13 mouse cellular contexts compared by ENCODE assay signal in the genomic region with DNA sequence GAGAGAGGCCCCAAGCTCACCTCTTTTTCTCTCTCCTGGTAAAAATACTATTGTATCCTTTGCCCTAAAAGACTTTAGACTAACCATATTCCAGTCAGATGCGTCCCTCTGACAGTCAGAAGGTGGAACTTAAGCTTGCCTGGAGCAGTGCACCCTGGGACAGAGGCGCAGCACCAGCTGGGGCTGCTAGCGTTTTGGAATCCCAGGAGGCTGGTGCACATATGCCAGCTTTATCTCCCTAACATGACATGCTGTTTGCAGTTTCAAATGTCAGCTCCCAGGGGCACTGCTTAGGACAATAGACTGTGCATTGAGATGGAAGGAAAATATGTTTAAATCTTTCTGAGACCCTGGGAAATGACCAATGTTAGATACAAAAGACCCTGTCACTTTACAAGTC.
DNase-seq lines count a peak whose midpoint lies in the region; ATAC-seq and TF ChIP-seq lines count a peak whose summit lies in the region.
"Had no signal": no experiment of that assay in that cellular context is flagged by ENCODE, and none has a peak within 500 bp of the region (broad histone marks: within the 10 kb centered on the region; RNA-seq: fewer than 3 reads in every experiment).

No protein-coding gene starts in this region.

- no peak for TF ChIP-seq CTCF in heart, postnatal 0 days (IDR thresholded peaks at IDR 0.05; ENCODE audit: low read depth)

- H3K27me3 ChIP-seq in embryonic facial prominence, embryonic 14.5 days (replicated peaks; ENCODE audit: control insufficient read depth, insufficient read depth, low read length): no peaks in the 10 kb centered on the region
- no peaks in the 10 kb centered on the region for H3K27me3 ChIP-seq in heart, postnatal 0 days (ENCODE audit: control insufficient read depth, insufficient read depth, low read length)
- H3K27me3 ChIP-seq in midbrain, embryonic 14.5 days (ENCODE audit: control insufficient read depth, insufficient read depth, low read length): no peaks in the 10 kb centered on the region
- H3K27me3 ChIP-seq: hindbrain, embryonic 15.5 days had no signal

- no peak overlapping the region for H3K27ac ChIP-seq in embryonic facial prominence, embryonic 14.5 days (replicated peaks; ENCODE audit: low read depth, low read length)
- H3K27ac ChIP-seq in heart, postnatal 0 days (ENCODE audit: low read depth): peak overlapping the region; percentile 69
- H3K27ac ChIP-seq in midbrain, embryonic 14.5 days (replicated peaks; ENCODE audit: low read depth, low read length): 0 out of 2 replicates have a peak overlapping the region, but pooled peaks have one; percentile 21
- H3K27ac ChIP-seq: hindbrain, embryonic 15.5 days had no signal

- H3K9ac ChIP-seq in embryonic facial prominence, embryonic 14.5 days (ENCODE audit: low read depth, low read length): no peak overlapping the region
- no peak overlapping the region; the same call in 1 of the 2 replicates for H3K9ac ChIP-seq in heart, postnatal 0 days (replicated peaks; ENCODE audit: low read depth, low read length)
- no peak overlapping the region for H3K9ac ChIP-seq in midbrain, embryonic 14.5 days (replicated peaks; ENCODE audit: low read length)
- H3K9ac ChIP-seq: hindbrain, embryonic 15.5 days had no signal

- no peak for TF ChIP-seq EP300 in heart, postnatal 0 days (IDR thresholded peaks at IDR 0.05; ENCODE audit: low read depth)

- no peak overlapping the region for H3K4me2 ChIP-seq in embryonic facial prominence, embryonic 14.5 days (ENCODE audit: low read depth, low read length)
- no peak overlapping the region for H3K4me2 ChIP-seq in heart, postnatal 0 days (ENCODE audit: low read depth, low read length)
- no peak overlapping the region for H3K4me2 ChIP-seq in midbrain, embryonic 14.5 days (ENCODE audit: low read length)
- H3K4me2 ChIP-seq: hindbrain, embryonic 15.5 days had no signal

- DNase-seq in layer of hippocampus, adult 9-11 months: peak; percentile 33
- DNase-seq in layer of hippocampus, postnatal 25 days (ENCODE audit: extremely low spot score in 1 of 2, low spot score in 1 of 2): no peak
- peak; percentile 68 for DNase-seq in embryonic facial prominence, embryonic 14.5 days (ENCODE audit: low spot score)
- DNase-seq in heart, postnatal 0 days (ENCODE audit: low spot score): peak; percentile 45
- peak; percentile 68 for DNase-seq in midbrain, embryonic 14.5 days
- no peak for DNase-seq in thymus, postnatal 25 days
- no peak for DNase-seq in adrenal gland, postnatal 4 days (ENCODE audit: low spot score in 2 of 2)
- no peak for DNase-seq in thymus, postnatal 0 days (ENCODE audit: low spot score)
- DNase-seq: cerebellum, postnatal 25 days; liver; lung, postnatal 10 days; thymus, postnatal 14 days had no signal

- 37% methylated on average over 3 of the region's 3 CpGs for WGBS in embryonic facial prominence, embryonic 14.5 days
- 17% methylated on average over 3 of the region's 3 CpGs for WGBS in heart, postnatal 0 days
- WGBS in midbrain, embryonic 14.5 days: 15% methylated on average over 3 of the region's 3 CpGs

- no peaks in the 10 kb centered on the region for H3K4me1 ChIP-seq in embryonic facial prominence, embryonic 14.5 days (ENCODE audit: control insufficient read depth, insufficient read depth, low read length)
- peaks cover 4% of the 10 kb centered on the region; the same call in 1 of the 2 replicates for H3K4me1 ChIP-seq in heart, postnatal 0 days (ENCODE audit: control insufficient read depth, insufficient read depth)
- peaks cover 25% of the 10 kb centered on the region for H3K4me1 ChIP-seq in midbrain, embryonic 14.5 days (ENCODE audit: control insufficient read depth, insufficient read depth, low read length)

- H3K9me3 ChIP-seq in embryonic facial prominence, embryonic 14.5 days (ENCODE audit: control insufficient read depth, low read length): no peaks in the 10 kb centered on the region
- H3K9me3 ChIP-seq in heart, postnatal 0 days (replicated peaks; ENCODE audit: control insufficient read depth, low read length): no peaks in the 10 kb centered on the region
- H3K9me3 ChIP-seq in midbrain, embryonic 14.5 days (ENCODE audit: control insufficient read depth, low read length): no peaks in the 10 kb centered on the region
- H3K9me3 ChIP-seq: hindbrain, embryonic 15.5 days had no signal

- H3K36me3 ChIP-seq in embryonic facial prominence, embryonic 14.5 days (ENCODE audit: control insufficient read depth, insufficient read depth, low read length): no peaks in the 10 kb centered on the region
- no peaks in the 10 kb centered on the region for H3K36me3 ChIP-seq in heart, postnatal 0 days (replicated peaks; ENCODE audit: control insufficient read depth, insufficient read depth, low read length)
- H3K36me3 ChIP-seq in midbrain, embryonic 14.5 days (ENCODE audit: control insufficient read depth, insufficient read depth, low read length): 0 out of 2 replicates have a peak, but pooled peaks cover 2% of the 10 kb centered on the region
- H3K36me3 ChIP-seq: hindbrain, embryonic 15.5 days had no signal

- no peak overlapping the region for H3K4me3 ChIP-seq in embryonic facial prominence, embryonic 14.5 days (ENCODE audit: low read depth, low read length)
- no peak overlapping the region for H3K4me3 ChIP-seq in heart, postnatal 0 days (ENCODE audit: low read depth, low read length)
- H3K4me3 ChIP-seq in midbrain, embryonic 14.5 days (replicated peaks; ENCODE audit: low read depth, low read length): no peak overlapping the region
- H3K4me3 ChIP-seq: hindbrain, embryonic 15.5 days had no signal

- ATAC-seq in embryonic facial prominence, embryonic 14.5 days (ENCODE audit: low read depth): peak; percentile 89
- ATAC-seq in heart, postnatal 0 days (ENCODE audit: insufficient read depth, low read depth): peak; percentile 93
- 0 out of 2 replicates have a peak, but pooled peaks have one; percentile 43 for ATAC-seq in midbrain, embryonic 14.5 days (ENCODE audit: low FRiP score, low TSS enrichment)

Comparison
In these comparisons a context has a peak if more than half of its experiments do, and no peak if none do; other contexts are left out.
1. DNase-seq: peak in layer of hippocampus, adult 9-11 months (single experiment), embryonic facial prominence, embryonic 14.5 days (single experiment), heart, postnatal 0 days (single experiment) and midbrain, embryonic 14.5 days (single experiment); none in layer of hippocampus, postnatal 25 days (0 of 2), thymus, postnatal 25 days (single experiment), adrenal gland, postnatal 4 days (0 of 2) and thymus, postnatal 0 days (single experiment).
2. ATAC-seq: peak in every context shown above with its lines; median percentile 93 in heart, postnatal 0 days; 89 in embryonic facial prominence, embryonic 14.5 days; 43 in midbrain, embryonic 14.5 days.